Mouse (Mus musculus): ENCODE data around the gene Kcnj15.

DNA sequence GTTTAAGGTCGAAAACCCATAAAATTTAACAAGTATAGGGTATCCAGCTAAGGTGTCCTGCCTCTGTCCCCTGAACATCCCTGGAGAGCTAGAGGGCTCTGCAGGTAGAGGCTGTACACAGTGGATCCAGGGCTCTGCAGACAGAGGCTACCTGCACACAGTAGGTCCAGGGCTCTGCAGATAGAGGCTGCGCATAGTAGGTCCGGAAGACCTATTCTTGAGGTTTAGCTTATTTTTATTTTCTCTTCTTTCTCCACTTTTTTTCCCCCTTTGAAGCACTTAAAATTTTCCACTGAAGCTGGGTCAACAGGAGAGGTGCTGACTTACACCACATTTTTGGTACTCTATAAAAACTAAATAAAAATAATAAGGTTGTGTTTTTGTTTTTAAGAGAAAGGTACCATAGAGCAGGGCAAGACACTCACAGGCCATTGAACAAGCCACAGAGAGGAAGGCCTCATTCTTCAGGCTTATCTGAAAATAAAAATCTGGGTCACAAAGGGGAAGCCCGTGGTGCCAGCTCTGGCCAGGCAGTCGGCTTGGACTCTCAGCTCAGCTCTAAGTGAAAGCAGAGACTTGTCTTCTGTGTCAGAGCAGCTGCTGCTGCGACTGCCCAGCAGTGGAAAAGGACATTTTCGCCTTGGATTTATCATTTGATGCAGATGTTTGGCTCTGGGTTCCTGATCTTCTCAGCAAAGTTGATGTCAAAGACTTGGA, 18.0 kb upstream of the Kcnj15 start:
- no peak for TF ChIP-seq CTCF (IDR thresholded peaks at IDR 0.05; ENCODE audit: low read depth, low read length)
- no peak for TF ChIP-seq GATA1 (IDR thresholded peaks at IDR 0.05; ENCODE audit: borderline replicate concordance, low read length)
- no peak for TF ChIP-seq POLR2AphosphoS5 (IDR thresholded peaks at IDR 0.05; ENCODE audit: insufficient replicate concordance, low read depth, low read length)
- TF ChIP-seq TAL1 (conservative IDR thresholded peaks at IDR 0.05; ENCODE audit: low read depth, low read length), result no peak
- TF ChIP-seq GATA2 (IDR thresholded peaks at IDR 0.05; ENCODE audit: borderline replicate concordance, low read depth, low read length), result no peak
